Mouse (Mus musculus) myocyte (in vitro differentiated cells): ENCODE measurements around the gene Gpr19.

Source experiments
- CEBPB ChIP-seq: IDR thresholded peaks from 2 replicates; pipeline ENCODE4 v1.6.1; 2011; ENCODE audit warnings: mild to moderate bottlenecking, moderate library complexity; ENCODE audit not compliant: poor library complexity, insufficient read depth, severe bottlenecking
- E2F4 ChIP-seq: IDR thresholded peaks from one replicate; pipeline ENCODE4 v1.6.1; 2011; ENCODE audit warnings: mild to moderate bottlenecking, control low read depth, moderate library complexity; ENCODE audit not compliant: insufficient read depth
- MAX ChIP-seq: IDR thresholded peaks from one replicate; pipeline ENCODE4 v1.6.1; 2011; ENCODE audit warnings: low read depth, mild to moderate bottlenecking, control low read depth
- MYOD1 ChIP-seq, 3 experiments: IDR thresholded peaks; one replicate each; pipeline ENCODE4 v1.6.1; 2011; ENCODE audit warnings: control low read depth in 2 of 3, low read depth in 2 of 3, mild to moderate bottlenecking in 2 of 3, moderate library complexity in 1 of 3; ENCODE audit not compliant: insufficient read length in 2 of 3, control insufficient read depth in 1 of 3
- MYOG ChIP-seq, 3 experiments: IDR thresholded peaks; one replicate each; pipeline ENCODE4 v1.6.1; 2011; ENCODE audit warnings: control low read depth in 2 of 3, low read depth in 2 of 3, mild to moderate bottlenecking in 2 of 3; ENCODE audit not compliant: insufficient read length in 2 of 3, control insufficient read depth in 1 of 3, insufficient read depth in 1 of 3
- POLR2A ChIP-seq: IDR thresholded peaks from one replicate; pipeline ENCODE4 v1.6.1; 2011; ENCODE audit warnings: low read depth, mild to moderate bottlenecking, control low read depth, moderate library complexity; ENCODE audit not compliant: insufficient read length
- POLR2AphosphoS2 ChIP-seq: IDR thresholded peaks from one replicate; pipeline ENCODE4 v1.6.1; 2011; ENCODE audit warnings: low read depth, control low read depth; ENCODE audit not compliant: insufficient read length
- REST ChIP-seq: IDR thresholded peaks from one replicate; pipeline ENCODE4 v1.6.1; 2011; ENCODE audit warnings: mild to moderate bottlenecking, control low read depth, moderate library complexity; ENCODE audit not compliant: insufficient read depth, insufficient read length
- SRF ChIP-seq: IDR thresholded peaks from one replicate; pipeline ENCODE4 v1.6.1; 2011; ENCODE audit warnings: low read depth; ENCODE audit not compliant: control insufficient read depth, insufficient read length
- TCF12 ChIP-seq: IDR thresholded peaks from one replicate; pipeline ENCODE4 v1.6.1; 2011; ENCODE audit warnings: mild to moderate bottlenecking, control low read depth; ENCODE audit not compliant: poor library complexity, insufficient read depth, severe bottlenecking
- TCF3 ChIP-seq: IDR thresholded peaks from one replicate; pipeline ENCODE4 v1.6.1; 2011; ENCODE audit warnings: low read depth, control low read depth; ENCODE audit not compliant: insufficient read length
- USF1 ChIP-seq: IDR thresholded peaks from one replicate; pipeline ENCODE4 v1.6.1; 2011; ENCODE audit warnings: low read depth, mild to moderate bottlenecking, control low read depth, moderate library complexity

DNA sequence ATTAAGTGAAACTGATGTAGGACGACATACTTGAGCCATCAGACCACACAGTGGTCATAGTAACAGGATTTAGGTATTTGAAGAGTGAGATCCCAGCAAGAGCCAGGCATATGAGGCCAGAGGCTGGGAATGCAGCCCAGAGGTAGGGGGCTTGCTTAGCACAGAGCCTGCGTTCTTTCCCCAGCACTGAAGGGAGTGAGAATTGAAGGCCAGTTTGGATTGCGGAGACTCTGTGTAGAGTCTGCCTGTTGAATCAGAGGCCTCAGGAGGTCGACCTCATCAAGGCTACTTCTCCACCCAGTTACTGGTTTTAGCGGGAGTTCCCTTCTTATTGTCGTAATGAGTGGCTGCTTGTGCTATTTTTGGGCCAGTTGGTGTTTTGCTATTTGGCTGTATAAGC lies 47.7 kb upstream of the Gpr19 start:
- no peak for TF ChIP-seq USF1
- TF ChIP-seq POLR2A: no peak
- TF ChIP-seq SRF: no peak
- no peak for TF ChIP-seq TCF3
- TF ChIP-seq POLR2AphosphoS2: no peak
- TF ChIP-seq MYOG (IDR thresholded peaks at IDR 0.05; ENCODE audit: control insufficient read depth in 1 of 3, insufficient read depth in 1 of 3, insufficient read length in 2 of 3, low read depth in 2 of 3): no peak
- no peak for TF ChIP-seq TCF12
- TF ChIP-seq CEBPB: no peak
- no peak for TF ChIP-seq E2F4
- TF ChIP-seq MYOD1 (IDR thresholded peaks at IDR 0.05; ENCODE audit: control insufficient read depth in 1 of 3, insufficient read length in 2 of 3, low read depth in 2 of 3): no peak
- no peak for TF ChIP-seq REST
- TF ChIP-seq MAX: no peak
